Mouse (Mus musculus) urinary bladder, adult 2 months (tissue): ENCODE data around the gene Pax3. TPM values are rescaled to one million over a fixed set of nuclear protein-coding genes. Genes with fewer than 3 reads are reported as not detected.

Experiments
- DNase-seq: peaks from one replicate; pipeline ENCODE4 v3.0.0; 2022; ENCODE audit warnings: low spot score
- polyA plus RNA-seq: library from polyadenylated mRNA; depleted of rRNA; stranded (reverse); fragments of >200 nt; gene quantifications from 2 replicates; pipeline ENCODE4 v1.2.3, GENCODE M21; 2012; rRNA removed

The Pax3 gene
- not detected in 2 replicates for polyA plus RNA-seq

DNA sequence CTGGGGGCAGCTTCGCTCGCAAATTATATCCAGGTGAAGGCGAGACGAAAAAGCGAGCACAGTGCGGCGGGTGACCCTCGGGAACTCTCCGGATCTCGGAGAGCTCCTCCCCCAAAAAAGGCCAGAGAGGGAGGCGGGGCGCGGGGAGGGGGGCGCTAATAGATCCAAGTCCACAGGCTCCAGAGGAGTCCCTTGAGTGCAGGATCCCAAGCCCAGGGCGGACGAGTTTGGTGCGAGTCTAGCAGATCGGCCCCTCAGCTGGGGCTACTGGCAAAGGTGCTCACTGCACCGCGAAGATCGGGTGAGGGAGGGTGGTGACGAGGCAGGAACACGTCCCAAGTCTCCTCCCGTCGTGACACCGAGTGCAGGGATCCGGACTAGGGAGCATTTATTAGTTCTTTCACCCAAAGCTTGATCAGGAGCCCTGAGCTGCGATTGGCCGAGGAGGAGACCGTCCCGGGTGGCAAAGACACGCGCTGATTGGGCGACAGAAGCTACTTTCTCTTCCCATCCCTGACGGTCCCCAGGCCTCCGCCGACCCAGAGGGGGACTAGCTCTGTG, at the start of gene Pax3:
TSS of gene Pax3 (minus strand) at position 384 of the 561 bp plus-strand sequence.
- DNase-seq: no peak

GRCm38 (mm10) chr1:78234306-78234705, 37.4 kb upstream of the Pax3 start:
- DNase-seq: no peak

DNA sequence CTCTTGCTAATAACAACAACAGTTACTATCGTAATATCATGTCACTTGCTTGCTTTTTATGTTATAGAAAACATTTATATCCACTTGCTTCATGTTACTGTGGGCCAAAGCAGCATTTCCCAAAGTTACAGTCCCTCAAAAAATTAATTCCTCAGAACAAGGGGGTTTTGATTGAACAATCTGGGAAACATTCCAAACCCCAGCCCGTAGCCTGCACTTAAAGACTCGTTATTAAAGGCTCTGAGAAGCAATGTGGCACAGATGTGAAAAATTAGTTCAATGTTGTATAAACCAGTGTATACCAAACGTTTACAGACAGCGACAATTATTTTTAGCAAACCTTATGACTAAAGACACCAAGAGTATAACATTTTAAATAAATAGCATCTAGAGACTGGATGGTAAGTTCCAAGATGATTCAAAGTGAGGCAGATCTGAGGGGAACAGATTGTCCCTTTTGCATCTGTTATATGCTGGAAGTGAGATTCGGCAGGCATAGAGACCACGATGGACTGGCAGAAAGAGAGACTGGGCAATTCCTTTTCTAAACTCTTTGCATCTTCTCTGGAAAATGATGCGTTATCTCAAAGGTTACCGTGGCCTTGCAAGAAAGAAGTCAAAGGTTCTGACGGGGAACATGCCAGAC, 35.1 kb upstream of the Pax3 start:
- DNase-seq: no peak

DNA sequence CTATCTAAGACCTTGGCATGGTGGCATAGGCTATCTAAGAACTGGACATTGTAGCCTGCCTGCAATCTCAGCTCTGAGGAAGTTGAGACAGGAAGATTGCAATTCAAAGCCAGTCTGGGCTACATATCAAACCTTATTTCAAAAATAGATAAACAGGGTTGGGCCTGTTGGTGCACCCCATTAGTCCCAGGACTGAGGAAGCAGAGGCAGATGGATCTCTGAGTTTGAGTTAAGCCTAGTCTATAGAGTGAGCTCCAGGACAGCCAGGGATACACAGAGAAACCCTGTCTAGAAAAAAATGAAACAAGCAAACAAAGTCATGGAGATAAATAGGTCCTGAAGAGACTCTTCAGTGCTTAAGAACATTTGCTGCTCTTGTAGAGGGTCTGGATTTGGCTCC, 32.9 kb upstream of the Pax3 start:
- DNase-seq: no peak

DNA sequence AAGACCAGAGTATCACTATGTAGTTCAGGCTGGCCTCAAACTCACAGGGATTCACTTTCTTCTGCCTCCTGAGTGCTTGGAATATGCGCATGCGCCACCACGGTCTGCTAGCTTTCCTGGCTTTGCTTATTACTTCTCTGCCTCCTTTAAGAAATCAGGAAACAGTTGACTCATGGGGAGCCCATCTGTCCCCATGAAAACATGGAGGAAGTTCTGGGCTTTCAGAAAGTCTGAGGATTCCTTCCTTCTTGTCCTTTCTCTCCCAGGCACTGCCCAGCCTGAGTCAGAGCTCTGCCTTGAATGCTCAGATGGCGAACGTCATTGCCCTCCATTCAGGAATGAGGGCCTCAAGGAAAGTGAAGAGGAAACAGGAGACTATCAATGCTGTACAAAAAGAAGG, 31.8 kb upstream of the Pax3 start:
- DNase-seq: no peak

- DNase-seq: no peak
Observed at GRCm38 (mm10) chr1:78218057-78218780, 21.3 kb upstream of the Pax3 start.

DNA sequence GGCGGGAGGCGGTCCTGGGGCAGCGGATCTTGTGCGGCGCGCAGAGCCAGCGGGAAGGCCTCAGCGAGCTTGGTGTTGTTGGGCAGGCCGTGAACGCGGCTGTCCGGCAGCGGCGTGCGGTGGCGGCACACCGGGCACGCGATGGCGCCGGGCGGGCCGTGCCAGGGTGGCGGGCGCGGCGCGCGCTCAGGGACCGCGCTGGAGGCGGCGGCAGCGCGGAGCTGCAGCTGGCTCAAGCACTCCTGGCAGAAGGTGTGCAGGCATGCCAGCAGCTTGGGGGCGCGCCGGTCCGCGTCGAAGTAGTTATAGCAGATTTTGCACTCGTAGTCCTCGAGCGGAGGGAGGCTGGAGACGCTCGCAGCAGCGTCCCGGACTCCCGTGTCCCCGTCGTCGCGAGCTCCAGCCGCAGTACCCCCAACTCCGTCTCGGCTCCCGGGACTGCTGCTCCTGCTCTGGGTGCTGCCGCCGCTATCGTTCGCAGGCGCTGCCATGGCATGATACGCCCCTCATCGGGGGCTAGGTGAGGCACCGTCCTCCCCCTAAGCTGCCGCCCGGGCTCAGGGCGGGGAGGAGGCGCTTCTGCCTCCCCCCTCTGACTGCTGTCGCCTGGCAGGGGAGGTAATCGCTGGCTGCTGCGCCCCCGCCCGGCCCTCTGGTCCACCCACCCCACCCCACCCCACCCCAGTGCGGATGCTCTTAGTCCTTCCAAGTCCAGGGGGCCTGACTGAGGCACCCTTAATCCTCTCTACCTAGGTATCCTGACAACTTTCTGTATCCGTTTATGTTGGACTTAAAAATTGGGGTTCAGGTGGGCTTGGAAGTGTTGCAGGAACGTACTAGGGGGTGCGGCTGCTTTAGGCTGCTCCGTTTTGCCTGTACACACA, 20.5 kb upstream of the Pax3 start:
- DNase-seq: no peak

GRCm38 (mm10) chr1:78216509-78217141, 19.7 kb upstream of the Pax3 start:
- no peak for DNase-seq

DNA sequence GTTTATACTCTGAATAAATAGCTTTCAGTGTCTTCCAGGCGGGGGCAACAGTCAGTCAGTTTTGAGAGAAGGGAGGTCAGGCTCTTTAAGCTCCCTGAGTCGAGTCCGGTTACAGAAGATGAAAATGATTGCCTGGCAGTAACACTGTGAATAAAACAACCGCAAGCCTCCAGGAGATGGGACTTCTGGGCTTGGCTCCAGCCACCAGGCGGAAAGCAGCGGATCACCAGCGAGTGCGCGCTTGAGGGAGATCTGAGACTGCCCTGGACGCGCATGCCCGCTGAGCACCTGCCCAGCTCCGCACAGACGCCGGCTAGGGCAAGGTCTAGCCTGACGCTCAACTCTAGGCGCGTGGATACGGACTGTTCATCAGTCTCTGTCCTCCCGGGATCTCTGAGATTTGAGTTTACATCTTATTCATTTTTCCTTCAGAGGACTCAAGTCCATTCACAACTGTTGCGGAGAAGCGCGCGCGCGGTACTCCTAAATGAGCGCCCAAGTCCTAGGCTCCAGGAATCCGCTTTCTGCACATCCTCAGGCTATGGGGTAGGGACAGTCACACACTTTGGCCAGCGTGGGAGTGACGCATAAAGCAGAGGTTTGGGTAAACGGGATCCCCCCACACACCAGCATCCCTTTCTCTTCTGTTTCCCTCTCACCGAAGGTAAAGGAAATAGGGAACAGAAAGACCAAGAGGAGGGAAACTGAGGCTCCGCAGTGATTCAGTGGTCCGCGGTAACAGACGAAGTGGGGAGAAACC, 19.0 kb upstream of the Pax3 start:
- no peak for DNase-seq

- DNase-seq: no peak
Observed at GRCm38 (mm10) chr1:78211041-78211440, 14.1 kb upstream of the Pax3 start.

DNA sequence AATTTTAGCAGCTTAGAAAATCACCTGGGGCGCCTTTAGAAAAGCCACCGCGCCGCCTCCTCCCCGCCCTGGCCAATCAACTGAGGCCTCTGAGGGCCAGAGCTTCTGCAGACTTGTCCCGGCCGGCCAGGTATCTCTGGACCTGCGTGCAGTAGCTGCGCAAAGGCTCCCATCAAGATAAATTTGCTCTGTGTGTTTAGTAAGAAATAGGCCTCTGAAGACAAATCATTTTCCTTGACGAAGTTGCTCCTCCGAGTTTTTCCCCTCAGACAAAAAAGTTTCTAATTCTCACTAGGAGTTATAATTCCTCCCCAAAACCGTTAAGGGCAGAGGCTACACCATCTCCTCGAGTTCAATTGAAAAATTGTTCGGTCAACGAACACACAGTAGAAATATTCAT, 13.6 kb upstream of the Pax3 start:
- no peak for DNase-seq

- DNase-seq: no peak
Observed at GRCm38 (mm10) chr1:78208281-78208814, 11.4 kb upstream of the Pax3 start.

DNA sequence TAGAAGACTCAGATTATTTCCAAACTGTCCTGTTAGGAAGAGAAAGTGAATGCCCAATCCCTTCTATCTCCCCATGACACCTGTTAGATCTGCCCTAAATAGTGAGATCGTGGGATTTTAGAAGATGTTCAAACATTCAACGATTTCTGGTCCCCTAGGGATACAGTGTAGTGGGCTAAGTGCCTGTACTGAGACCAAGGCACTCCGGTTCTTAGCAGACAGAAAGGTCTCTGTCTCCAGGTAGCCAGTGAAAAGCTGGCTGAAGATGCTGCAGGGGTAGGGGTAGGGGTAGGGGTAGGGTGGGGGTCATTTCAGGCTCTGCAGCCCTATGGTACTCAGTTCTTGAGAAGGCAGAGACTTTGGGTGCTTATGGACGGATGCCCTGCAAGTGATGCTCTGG, 7.4 kb upstream of the Pax3 start:
- DNase-seq: no peak

DNA sequence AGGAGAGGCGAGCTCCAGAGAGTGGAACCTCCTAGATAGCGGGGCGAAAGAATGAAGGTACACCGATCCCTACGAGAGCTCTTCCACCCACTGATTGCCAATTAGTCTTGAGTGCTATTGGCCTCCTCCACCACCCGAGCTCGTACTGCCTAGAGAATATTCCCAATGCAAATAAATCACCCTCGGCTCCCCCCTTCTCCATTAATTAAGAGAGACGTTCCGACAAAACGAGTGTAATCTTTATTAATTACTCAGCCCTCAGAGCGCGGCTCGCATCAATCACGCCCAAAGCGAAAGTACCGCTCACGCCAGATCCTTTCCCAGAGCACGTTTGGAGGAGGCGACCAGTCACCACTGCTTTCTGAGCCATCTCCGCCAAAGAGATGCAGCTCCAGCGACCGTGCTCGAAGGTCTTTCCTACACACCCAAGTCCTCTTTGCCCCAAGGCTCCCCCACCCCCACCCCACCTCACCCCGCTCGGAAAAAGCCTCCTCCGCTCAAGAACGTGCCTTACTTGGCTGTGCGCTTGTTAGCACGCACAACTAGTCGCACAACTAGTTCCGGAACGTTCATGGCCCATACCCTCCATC, 6.8 kb upstream of the Pax3 start:
- no peak for DNase-seq

GRCm38 (mm10) chr1:78203086-78203614, 6.2 kb upstream of the Pax3 start:
- no peak for DNase-seq

DNA sequence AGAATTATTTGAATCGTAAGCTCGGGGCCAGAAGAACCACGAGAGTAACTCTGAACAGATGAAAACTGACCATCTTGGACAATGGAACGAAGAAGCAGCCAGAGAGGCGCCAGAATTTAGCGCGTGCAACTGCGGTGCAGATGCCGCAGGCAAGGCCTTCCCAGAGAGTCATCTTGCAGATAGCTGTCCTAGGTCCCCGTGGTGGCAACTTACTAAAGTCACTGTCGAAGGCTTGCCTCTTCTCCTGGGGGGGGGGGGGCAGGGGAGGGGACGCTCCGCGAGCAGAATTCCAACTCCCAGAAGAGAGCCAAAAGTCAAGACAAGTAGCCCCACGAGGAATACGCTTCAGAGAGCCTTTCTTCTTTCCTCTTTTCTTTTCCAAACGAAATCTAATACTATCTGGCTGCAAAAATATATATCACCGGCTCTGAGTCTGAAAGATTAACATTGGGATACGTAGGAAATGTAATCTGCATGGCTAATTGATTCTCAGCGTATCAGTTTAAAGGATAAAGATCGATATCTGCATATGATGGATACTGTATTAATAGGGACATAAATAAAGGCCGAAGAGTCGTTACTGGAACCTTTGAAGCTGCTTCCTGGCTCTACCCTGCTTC, 5.6 kb upstream of the Pax3 start:
- DNase-seq: no peak

DNA sequence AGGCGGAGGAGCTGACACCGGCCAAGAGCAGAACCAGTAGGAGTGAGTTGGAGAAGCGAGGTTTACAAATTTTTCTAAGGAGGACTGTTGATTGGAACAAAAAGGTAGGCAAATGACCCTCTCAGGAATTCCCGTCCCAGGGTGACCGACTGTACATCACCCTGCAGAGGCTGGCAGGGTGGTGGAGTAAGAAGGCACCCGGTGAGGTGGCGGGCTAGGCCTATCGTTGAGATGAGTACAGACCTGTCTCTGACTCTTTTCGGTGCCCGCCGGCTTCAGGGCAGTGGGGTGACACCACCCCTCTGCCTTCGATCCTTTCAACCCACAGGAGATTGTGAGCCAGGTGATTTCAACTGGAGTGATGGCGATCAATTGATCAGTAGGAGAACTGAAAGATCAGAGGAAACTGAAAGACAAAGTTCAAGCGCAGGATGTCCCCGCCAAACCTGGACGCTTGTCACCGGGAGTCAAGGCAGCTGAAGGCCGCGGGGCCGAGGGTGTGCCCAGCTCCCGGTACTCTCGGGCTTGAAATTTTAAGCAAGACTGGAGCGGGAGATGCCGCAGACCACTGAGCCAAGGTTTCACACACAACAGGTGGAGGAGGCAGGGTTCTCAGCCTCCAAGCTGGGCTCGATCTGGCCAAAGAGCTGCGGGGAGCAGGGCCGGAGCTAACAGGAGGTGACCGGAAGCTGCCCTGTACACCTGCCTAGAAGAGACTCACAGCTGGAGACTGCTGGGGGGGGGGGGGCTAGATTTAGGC, 4.5 kb upstream of the Pax3 start:
- no peak for DNase-seq

DNA sequence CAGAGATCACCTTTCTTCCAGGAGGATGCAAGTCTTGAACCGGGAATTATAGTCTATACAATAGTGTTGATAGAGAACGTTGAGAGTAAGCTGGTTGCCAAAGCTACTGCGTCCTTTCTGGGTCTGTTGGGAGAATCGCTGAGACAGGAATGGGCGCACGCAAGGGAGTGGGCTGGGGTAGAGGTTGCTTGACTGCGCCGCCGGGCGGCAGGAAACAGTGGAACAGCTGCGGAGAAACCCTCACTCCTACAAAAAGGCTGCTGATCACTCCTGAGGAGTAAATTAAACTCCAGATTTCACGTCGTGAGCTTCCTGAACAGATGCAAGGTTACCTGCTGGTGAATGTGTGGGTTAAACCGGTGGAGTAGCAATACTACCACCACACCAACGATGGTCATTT, 3.3 kb upstream of the Pax3 start:
- DNase-seq: no peak

- DNase-seq: no peak
Observed at GRCm38 (mm10) chr1:78199221-78199620, 2.3 kb upstream of the Pax3 start.
